Mouse (Mus musculus) spleen, adult 2 months (tissue): ENCODE data around the gene Fhad1. TPM values are rescaled to one million over a fixed set of nuclear protein-coding genes. Genes with fewer than 3 reads are reported as not detected.

Source experiments
- DNase-seq, 2 experiments: peaks; one replicate each; pipeline versions ENCODE4 v3.0.0 to v3.0.0-alpha.2; 2012 to 2021; ENCODE audit warnings: low spot score in 2 of 2, low read depth in 1 of 2
- H3K27ac ChIP-seq: fragments of 200-500 bp; 2 replicates; pipeline ENCODE4 v1.5.1; 2012; ENCODE audit warnings: low read length, inconsistent platforms; ENCODE audit not compliant: insufficient read depth
- H3K27me3 ChIP-seq: fragments of 200-500 bp; 2 replicates; pipeline ENCODE4 v1.6.1; 2012; ENCODE audit warnings: mild to moderate bottlenecking, moderate library complexity, low read length, inconsistent platforms; ENCODE audit not compliant: control insufficient read depth, insufficient read depth
- H3K36me3 ChIP-seq: fragments of 200-500 bp; 2 replicates; pipeline ENCODE4 v1.6.1; 2012; ENCODE audit warnings: mild to moderate bottlenecking, low read length, inconsistent platforms; ENCODE audit not compliant: control insufficient read depth, insufficient read depth
- H3K4me1 ChIP-seq: fragments of 200-500 bp; 2 replicates; pipeline ENCODE4 v1.6.1; 2011; ENCODE audit warnings: inconsistent platforms; ENCODE audit not compliant: control insufficient read depth, insufficient read depth, insufficient read length
- H3K4me3 ChIP-seq: fragments of 200-500 bp; 2 replicates; pipeline ENCODE4 v1.5.1; 2011; ENCODE audit warnings: mild to moderate bottlenecking, inconsistent platforms; ENCODE audit not compliant: insufficient read depth, insufficient read length; ENCODE audit errors: extremely low read depth
- CTCF ChIP-seq: fragments of 200-500 bp; IDR thresholded peaks from 2 replicates; pipeline ENCODE4 v1.5.1; 2011; ENCODE audit warnings: mild to moderate bottlenecking, inconsistent platforms; ENCODE audit not compliant: insufficient read depth, insufficient read length, insufficient replicate concordance; ENCODE audit errors: extremely low read depth
- POLR2A ChIP-seq: fragments of 200-500 bp; IDR thresholded peaks from 2 replicates; pipeline ENCODE4 v1.6.1; 2011; ENCODE audit warnings: low read depth, low read length, inconsistent platforms
- WGBS: fragments of 180-500 bp; shearing (Covaris S2); methylation state at CpG from one replicate; pipeline ENCODE4 v1.1.7; 2018; 5-methylcytosine and 5-hydroxymethylcytosine counted together
- polyA plus RNA-seq: library from polyadenylated mRNA; depleted of rRNA; stranded (reverse); fragments of >200 nt; gene quantifications from 2 replicates; pipeline ENCODE4 v1.2.3, GENCODE M21; 2012

Fhad1 gene
- polyA plus RNA-seq, 1 experiment = 0.12 TPM

DNA sequence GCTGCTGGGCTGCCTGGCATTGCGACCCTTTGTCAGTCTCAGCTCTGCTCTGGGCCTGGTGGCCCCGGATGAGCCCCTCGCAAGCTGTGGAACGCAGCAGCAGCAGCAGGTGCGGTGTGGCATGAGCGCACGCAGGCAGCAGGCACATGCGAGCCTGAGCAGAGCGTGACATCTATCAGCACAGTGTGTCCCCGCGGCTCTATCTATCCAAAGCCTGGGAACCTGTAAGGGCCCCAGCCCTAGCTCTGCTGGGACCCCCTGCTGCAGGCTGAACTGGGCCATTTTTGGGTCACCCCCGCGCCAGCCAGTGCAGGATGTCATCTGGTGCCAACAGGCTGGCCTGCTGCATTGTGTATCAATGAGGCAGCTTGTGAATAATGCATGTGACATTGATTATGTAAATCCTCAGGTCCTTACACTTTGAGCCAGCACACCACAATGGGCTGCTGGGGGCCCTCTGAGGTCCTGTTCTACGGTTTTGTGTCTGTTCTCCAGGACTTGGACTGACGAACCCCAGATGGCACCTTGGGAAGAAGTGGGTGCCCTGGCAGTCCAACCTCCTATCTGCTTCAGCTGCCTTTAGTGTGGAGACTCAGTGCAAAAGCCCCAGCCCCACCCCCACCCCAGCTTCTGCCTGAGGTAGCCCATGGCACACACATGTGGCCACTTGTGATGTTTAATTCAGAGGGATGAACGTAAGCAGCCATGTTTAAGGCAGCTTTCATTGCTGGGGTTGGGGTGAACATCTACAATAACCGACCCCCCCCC, 113.0 kb downstream of the Fhad1 start:
- TF ChIP-seq CTCF = no peak
- no peak for TF ChIP-seq POLR2A
- Histone ChIP-seq H3K36me3 (no peaks in the 10 kb centered on the region), H3K4me3 (no peak overlapping the region), H3K4me1 (no peaks in the 10 kb centered on the region), H3K27ac (no peak overlapping the region), H3K27me3 (no peaks in the 10 kb centered on the region)
- DNase-seq = no peak
- 91% methylated on average over 17 of the region's 17 CpGs for WGBS

- TF ChIP-seq CTCF (no peak), POLR2A (no peak)
- H3K4me1 ChIP-seq = no peaks in the 10 kb centered on the region
- WGBS = 86% methylated on average over 11 of the region's 11 CpGs
- no peak for DNase-seq
- H3K4me3 ChIP-seq = no peak overlapping the region
- H3K27ac ChIP-seq = no peak overlapping the region
- no peaks in the 10 kb centered on the region for H3K36me3 ChIP-seq
- no peaks in the 10 kb centered on the region for H3K27me3 ChIP-seq
Measured at GRCm38 (mm10) chr4:141900421-141900820, 114.5 kb downstream of the Fhad1 start.

GRCm38 (mm10) chr4:141899936-141900335, 114.9 kb downstream of the Fhad1 start:
- DNase-seq = no peak
- Histone ChIP-seq H3K27ac (no peak overlapping the region), H3K36me3 (no peaks in the 10 kb centered on the region), H3K4me1 (no peaks in the 10 kb centered on the region), H3K4me3 (no peak overlapping the region), H3K27me3 (no peaks in the 10 kb centered on the region)
- TF ChIP-seq POLR2A = no peak
- no peak for TF ChIP-seq CTCF
- 80% methylated on average over 8 of the region's 8 CpGs for WGBS

DNA sequence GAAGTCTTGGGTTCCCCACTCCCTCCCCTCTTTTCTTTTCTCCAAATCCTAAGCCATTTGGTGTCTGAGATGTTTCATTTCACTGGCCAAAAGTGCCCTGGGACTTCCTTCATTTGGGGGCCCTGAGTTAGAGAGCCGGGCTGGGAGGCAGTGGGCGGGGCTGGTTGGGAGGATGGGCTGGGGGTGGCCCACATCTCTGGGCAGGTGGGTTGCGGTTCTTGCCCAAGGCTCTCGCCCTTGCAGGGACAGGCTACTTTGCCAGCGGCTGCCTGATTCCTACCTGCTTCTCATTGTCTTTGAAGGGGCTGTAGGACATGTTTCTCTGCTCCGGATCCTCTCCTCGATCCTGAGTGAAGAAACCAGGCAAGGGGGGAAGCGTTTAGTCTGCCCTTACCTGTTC, 116.0 kb downstream of the Fhad1 start:
- TF ChIP-seq POLR2A (no peak), CTCF (no peak)
- no peak overlapping the region for H3K27ac ChIP-seq
- no peaks in the 10 kb centered on the region for H3K27me3 ChIP-seq
- DNase-seq = no peak
- H3K4me3 ChIP-seq = no peak overlapping the region
- 84% methylated on average over 8 of the region's 8 CpGs for WGBS
- no peaks in the 10 kb centered on the region for H3K4me1 ChIP-seq
- H3K36me3 ChIP-seq = no peaks in the 10 kb centered on the region

DNA sequence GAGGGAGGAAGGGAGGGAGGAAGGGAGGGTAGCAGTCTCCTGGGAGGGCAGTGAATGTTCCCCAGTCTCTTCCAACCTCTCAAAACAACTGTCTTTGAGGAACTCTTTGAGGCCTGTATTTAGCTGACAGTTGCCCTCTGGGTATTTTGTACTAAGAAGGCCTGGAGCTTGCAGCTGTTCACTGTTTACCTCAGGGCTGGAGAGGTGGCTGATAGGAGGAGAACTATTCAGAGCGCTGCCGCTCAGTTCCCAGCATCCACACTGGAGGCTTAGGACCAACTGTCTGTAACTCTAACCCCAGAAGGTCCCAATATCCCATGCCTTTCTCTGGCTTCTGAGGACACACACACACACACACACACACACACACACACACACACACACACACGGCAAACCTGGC, 117.0 kb downstream of the Fhad1 start:
- no peaks in the 10 kb centered on the region for H3K27me3 ChIP-seq
- TF ChIP-seq POLR2A (no peak), CTCF (no peak)
- no peak for DNase-seq
- WGBS = 50% methylated on average over 3 of the region's 3 CpGs
- H3K4me1 ChIP-seq = no peaks in the 10 kb centered on the region
- no peak overlapping the region for H3K4me3 ChIP-seq
- no peaks in the 10 kb centered on the region for H3K36me3 ChIP-seq
- no peak overlapping the region for H3K27ac ChIP-seq

DNA sequence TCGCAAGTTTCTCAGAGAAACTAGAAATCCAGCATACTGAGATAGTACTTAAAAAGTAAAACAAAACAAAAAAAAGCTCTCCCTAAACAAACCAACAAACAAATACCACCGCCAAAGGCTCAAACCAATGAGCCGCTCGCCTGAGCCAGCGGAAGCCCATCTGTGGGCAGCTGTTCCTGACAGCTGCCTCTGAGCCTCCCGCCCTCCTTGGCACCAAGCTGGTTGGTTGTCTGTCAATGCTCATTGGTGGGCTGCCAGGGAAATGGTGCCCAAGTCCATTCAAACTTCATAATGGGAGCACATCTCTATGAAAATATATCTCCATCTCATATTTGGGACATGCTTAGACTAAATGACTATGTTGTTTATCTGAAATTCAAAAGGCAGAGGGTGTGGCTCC, 117.7 kb downstream of the Fhad1 start:
- no peak overlapping the region for H3K27ac ChIP-seq
- H3K4me1 ChIP-seq = no peaks in the 10 kb centered on the region
- 80% methylated on average over 6 of the region's 6 CpGs for WGBS
- no peak for TF ChIP-seq CTCF
- no peak for TF ChIP-seq POLR2A
- H3K27me3 ChIP-seq = no peaks in the 10 kb centered on the region
- H3K36me3 ChIP-seq = no peaks in the 10 kb centered on the region
- no peak overlapping the region for H3K4me3 ChIP-seq
- DNase-seq = no peak

DNA sequence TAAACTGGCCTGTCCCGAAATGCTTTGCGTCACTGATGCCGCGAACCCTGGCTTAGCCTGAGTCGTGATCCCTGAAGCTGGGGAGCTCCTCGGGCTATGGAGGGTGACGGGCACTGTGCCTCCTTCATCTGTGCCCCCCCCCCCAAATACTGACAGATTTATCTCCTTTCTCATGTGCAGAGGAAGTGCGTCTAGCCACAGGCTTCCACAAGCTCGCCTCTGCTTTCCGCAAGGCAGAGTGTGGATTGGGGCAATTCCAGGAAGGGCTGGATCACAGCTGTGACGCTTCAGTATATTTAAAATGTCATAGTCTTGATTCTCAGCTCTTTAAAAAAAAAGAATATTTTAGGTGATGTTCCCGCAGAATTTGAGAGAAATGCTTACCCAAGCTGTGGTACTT, 119.1 kb downstream of the Fhad1 start:
- Histone ChIP-seq H3K27me3 (no peaks in the 10 kb centered on the region), H3K4me3 (no peak overlapping the region), H3K36me3 (no peaks in the 10 kb centered on the region), H3K27ac (no peak overlapping the region), H3K4me1 (no peaks in the 10 kb centered on the region)
- 7% methylated on average over 12 of the region's 12 CpGs for WGBS
- TF ChIP-seq POLR2A (no peak), CTCF (no peak)
- DNase-seq = no peak
